Mouse (Mus musculus): ENCODE results near the gene Chmp4b. TPM values are rescaled to one million over a fixed set of nuclear protein-coding genes. Genes with fewer than 3 reads are reported as not detected.

The Chmp4b gene
- polyA plus RNA-seq, 1 experiment from 2014 or later, result 22.5 TPM

DNA sequence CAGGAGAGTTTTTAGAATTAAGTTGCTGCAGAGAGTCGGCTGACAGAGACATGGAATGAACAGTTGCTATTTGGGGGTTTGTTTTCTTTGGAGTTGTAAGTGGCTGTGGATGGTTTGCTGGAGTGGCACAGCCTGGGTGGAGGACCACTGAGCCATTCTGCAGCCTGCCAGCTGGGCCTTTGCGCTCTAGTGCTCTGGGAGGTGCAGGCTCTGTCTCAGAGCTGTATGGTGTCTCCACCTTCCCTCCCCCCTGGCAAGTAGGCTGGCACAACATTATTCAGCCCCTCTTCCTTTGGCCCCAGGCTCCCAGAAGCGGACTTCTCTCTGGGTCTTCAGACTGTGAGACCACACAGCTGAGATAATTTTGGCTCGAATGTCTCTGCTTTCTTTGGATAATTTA is 22.5 kb downstream of the Chmp4b start:
- no peak overlapping the region for H3K4me2 ChIP-seq (ENCODE audit: low read depth, low read length)
- peaks cover 6% of the 10 kb centered on the region; the same call in 1 of the 2 replicates for H3K36me3 ChIP-seq (ENCODE audit: control insufficient read depth, insufficient read depth)
- no peak for ATAC-seq (replicated peaks; ENCODE audit: extremely low read depth, insufficient read depth, low FRiP score)
- H3K9ac ChIP-seq (ENCODE audit: low read length), result no peak overlapping the region
- H3K9me3 ChIP-seq (replicated peaks; ENCODE audit: control insufficient read depth, low read length), result no peaks in the 10 kb centered on the region
- peak overlapping the region; percentile 69 for H3K27ac ChIP-seq (ENCODE audit: low read length)
- no peaks in the 10 kb centered on the region for H3K27me3 ChIP-seq (ENCODE audit: control insufficient read depth, insufficient read depth, low read length)
- WGBS, result 63% methylated on average over 4 of the region's 4 CpGs
- no peak overlapping the region for H3K4me3 ChIP-seq (ENCODE audit: low read length)
- H3K4me1 ChIP-seq (ENCODE audit: control insufficient read depth, insufficient read depth, low read length), result peaks cover 37% of the 10 kb centered on the region

DNA sequence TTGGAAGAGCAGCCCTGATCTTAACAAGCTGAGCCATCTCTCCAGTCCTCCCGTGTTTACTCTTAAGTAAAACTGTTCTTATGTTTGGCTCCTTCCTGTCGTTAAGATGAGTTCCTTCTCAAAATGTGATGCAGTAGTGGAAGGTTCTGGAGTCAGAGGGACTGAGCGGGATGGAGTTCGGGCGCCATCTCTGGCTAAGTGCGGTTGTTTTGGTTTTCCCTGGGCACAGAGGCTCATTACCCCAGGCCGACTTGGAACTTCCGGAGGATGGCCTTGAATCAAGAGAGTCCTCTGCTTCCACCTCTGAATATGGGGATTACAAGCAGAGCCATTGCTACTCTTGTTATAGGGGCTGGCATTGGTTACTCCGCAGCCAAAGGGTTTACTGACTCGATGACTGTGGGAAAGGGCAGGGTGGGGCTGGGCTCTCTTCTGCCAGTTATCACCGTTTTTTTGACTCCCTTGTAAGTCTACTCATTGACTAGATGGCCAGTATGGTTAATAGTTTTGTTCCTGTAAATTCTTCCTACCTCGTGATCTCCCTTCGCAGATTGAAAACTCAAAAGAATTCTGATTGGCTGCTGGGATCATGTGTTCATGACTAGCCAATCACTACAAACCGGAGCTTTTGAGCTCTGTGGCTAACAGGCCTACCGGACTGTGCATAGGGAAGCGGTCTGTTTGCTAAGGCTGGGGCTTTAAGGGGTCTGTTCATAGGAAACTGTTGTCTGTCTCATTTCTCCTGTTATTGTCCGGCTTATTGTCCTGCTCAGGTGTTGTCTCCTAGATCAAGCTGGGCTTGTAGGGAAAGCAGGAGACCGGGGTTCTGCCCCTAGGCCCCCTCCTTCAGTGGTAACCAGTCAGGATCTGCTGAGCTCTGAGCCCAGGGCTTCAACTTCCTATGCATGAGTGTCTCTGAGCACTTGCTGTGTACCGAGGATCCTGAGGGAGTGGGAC is 25.4 kb downstream of the Chmp4b start:
- 51% methylated on average over 19 of the region's 19 CpGs for WGBS
- H3K27me3 ChIP-seq (ENCODE audit: control insufficient read depth, insufficient read depth, low read length), result no peaks in the 10 kb centered on the region
- H3K4me1 ChIP-seq (ENCODE audit: control insufficient read depth, insufficient read depth, low read length), result peaks cover 42% of the 10 kb centered on the region

DNA sequence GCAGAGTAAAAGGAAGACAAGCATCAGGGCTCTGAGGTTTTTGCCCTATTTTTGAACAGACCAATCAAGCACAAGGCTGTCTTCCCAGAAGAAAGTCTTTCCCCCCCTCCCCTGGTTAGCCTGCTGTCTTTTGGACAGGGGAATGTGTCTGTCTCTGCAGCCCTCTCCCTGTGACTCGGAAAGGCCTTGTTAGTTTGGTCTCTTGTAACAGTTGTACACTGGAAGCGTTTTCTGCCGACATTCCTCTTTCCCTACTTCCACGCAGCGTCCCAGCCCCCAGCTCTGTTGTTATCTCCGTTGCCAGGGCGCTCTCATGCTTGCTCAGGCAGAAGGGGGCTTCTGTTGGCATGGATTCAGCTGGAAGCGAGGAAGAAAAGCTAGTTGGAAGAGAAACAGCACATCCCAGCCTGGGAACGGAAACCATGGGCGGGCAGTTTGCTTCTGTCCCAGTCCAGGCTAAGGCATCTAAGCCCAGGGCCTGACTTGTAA is 26.2 kb downstream of the Chmp4b start:
- Histone ChIP-seq H3K4me1 (ENCODE audit: control insufficient read depth, insufficient read depth, low read length) (peaks cover 42% of the 10 kb centered on the region), H3K9me3 (replicated peaks; ENCODE audit: control insufficient read depth, low read length) (no peaks in the 10 kb centered on the region), H3K27ac (ENCODE audit: low read length) (peak overlapping the region; percentile 86), H3K9ac (ENCODE audit: low read length) (peak overlapping the region; percentile 53), H3K4me2 (ENCODE audit: low read depth, low read length) (peak overlapping the region; percentile 63), H3K36me3 (ENCODE audit: control insufficient read depth, insufficient read depth) (peaks cover 5% of the 10 kb centered on the region; the same call in 1 of the 2 replicates), H3K27me3 (ENCODE audit: control insufficient read depth, insufficient read depth, low read length) (no peaks in the 10 kb centered on the region), H3K4me3 (ENCODE audit: low read length) (peak overlapping the region; percentile 12)
- ATAC-seq (replicated peaks; ENCODE audit: extremely low read depth, insufficient read depth, low FRiP score), result peak; percentile 79
- WGBS, result 5% methylated on average over 10 of the region's 10 CpGs

More for the DNA sequence above, 25.4 kb downstream of the Chmp4b start:
- peak overlapping the region; percentile 63 for H3K4me2 ChIP-seq (ENCODE audit: low read depth, low read length)
- peak overlapping the region; percentile 48 for H3K9ac ChIP-seq (ENCODE audit: low read length)
- peaks cover 8% of the 10 kb centered on the region; the same call in 1 of the 2 replicates for H3K36me3 ChIP-seq (ENCODE audit: control insufficient read depth, insufficient read depth)
- peak; percentile 52 for ATAC-seq (replicated peaks; ENCODE audit: extremely low read depth, insufficient read depth, low FRiP score)
- H3K4me3 ChIP-seq (ENCODE audit: low read length), result peak overlapping the region; percentile 12
- H3K9me3 ChIP-seq (replicated peaks; ENCODE audit: control insufficient read depth, low read length), result no peaks in the 10 kb centered on the region
- peak overlapping the region; percentile 86 for H3K27ac ChIP-seq (ENCODE audit: low read length)

DNA sequence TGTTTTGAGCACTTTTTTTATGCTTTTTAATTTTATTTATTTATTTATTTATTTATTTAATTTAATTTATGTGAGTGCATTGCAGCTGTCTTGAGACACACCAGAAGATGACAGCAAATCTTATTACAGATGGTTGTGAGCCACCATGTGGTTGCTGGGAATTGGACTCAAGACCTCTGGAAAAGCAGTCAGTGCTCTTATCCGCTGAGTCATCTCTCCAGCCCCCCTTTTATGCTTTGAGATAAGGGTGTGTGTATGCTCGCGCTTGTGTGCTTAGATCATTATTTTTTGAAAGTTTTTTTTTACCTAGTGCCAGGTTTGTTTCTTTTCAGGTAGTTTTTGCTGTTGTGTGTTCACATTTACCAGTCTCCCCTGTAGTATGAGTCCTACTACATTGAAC is 27.5 kb downstream of the Chmp4b start:
- Histone ChIP-seq H3K4me3 (ENCODE audit: low read length) (no peak overlapping the region), H3K4me1 (ENCODE audit: control insufficient read depth, insufficient read depth, low read length) (peaks cover 35% of the 10 kb centered on the region), H3K36me3 (ENCODE audit: control insufficient read depth, insufficient read depth) (0 out of 2 replicates have a peak, but pooled peaks cover 2% of the 10 kb centered on the region), H3K9ac (ENCODE audit: low read length) (no peak overlapping the region), H3K9me3 (replicated peaks; ENCODE audit: control insufficient read depth, low read length) (no peaks in the 10 kb centered on the region), H3K4me2 (ENCODE audit: low read depth, low read length) (no peak overlapping the region), H3K27me3 (ENCODE audit: control insufficient read depth, insufficient read depth, low read length) (no peaks in the 10 kb centered on the region), H3K27ac (ENCODE audit: low read length) (no peak overlapping the region)
- WGBS, result 64% methylated on average over 3 of the region's 3 CpGs
- no peak for ATAC-seq (replicated peaks; ENCODE audit: extremely low read depth, insufficient read depth, low FRiP score)

- H3K4me1 ChIP-seq (ENCODE audit: control insufficient read depth, insufficient read depth, low read length), result peaks cover 28% of the 10 kb centered on the region
- ATAC-seq (replicated peaks; ENCODE audit: extremely low read depth, insufficient read depth, low FRiP score), result no peak
- no peak overlapping the region for H3K4me3 ChIP-seq (ENCODE audit: low read length)
- no peak overlapping the region for H3K9ac ChIP-seq (ENCODE audit: low read length)
- H3K27ac ChIP-seq (ENCODE audit: low read length), result no peak overlapping the region
- H3K4me2 ChIP-seq (ENCODE audit: low read depth, low read length), result no peak overlapping the region
- 67% methylated on average over 2 of the region's 2 CpGs for WGBS
- H3K27me3 ChIP-seq (ENCODE audit: control insufficient read depth, insufficient read depth, low read length), result no peaks in the 10 kb centered on the region
- 0 out of 2 replicates have a peak, but pooled peaks cover 2% of the 10 kb centered on the region for H3K36me3 ChIP-seq (ENCODE audit: control insufficient read depth, insufficient read depth)
- no peaks in the 10 kb centered on the region for H3K9me3 ChIP-seq (replicated peaks; ENCODE audit: control insufficient read depth, low read length)
Observed at GRCm38 (mm10) chr2:154680337-154680736, 28.8 kb downstream of the Chmp4b start.

DNA sequence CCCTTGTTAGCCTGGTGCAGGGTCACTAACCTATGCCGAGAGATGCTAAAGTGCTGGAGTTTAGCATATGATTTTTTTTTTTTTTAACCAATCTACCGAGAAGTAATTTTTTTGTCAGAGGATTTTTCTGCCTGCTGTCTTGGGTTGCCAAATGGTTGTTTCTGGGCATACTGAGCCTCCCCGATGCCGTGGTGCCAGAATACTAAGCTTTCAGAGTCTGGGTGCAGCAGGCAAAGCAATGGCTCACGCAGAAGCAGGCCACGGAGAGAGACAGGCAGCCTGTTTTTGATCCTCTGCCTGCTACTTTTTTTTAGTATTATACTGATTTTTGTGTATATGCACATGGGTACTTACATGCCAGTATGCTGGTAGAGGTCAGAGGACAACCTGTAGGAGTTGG is 29.4 kb downstream of the Chmp4b start:
- Histone ChIP-seq H3K9ac (ENCODE audit: low read length) (no peak overlapping the region), H3K4me1 (ENCODE audit: control insufficient read depth, insufficient read depth, low read length) (peaks cover 24% of the 10 kb centered on the region), H3K4me3 (ENCODE audit: low read length) (no peak overlapping the region), H3K4me2 (ENCODE audit: low read depth, low read length) (no peak overlapping the region), H3K27me3 (ENCODE audit: control insufficient read depth, insufficient read depth, low read length) (no peaks in the 10 kb centered on the region), H3K27ac (ENCODE audit: low read length) (no peak overlapping the region), H3K36me3 (ENCODE audit: control insufficient read depth, insufficient read depth) (0 out of 2 replicates have a peak, but pooled peaks cover 2% of the 10 kb centered on the region), H3K9me3 (replicated peaks; ENCODE audit: control insufficient read depth, low read length) (no peaks in the 10 kb centered on the region)
- no peak for ATAC-seq (replicated peaks; ENCODE audit: extremely low read depth, insufficient read depth, low FRiP score)
- WGBS, result 93% methylated on average over 6 of the region's 6 CpGs

DNA sequence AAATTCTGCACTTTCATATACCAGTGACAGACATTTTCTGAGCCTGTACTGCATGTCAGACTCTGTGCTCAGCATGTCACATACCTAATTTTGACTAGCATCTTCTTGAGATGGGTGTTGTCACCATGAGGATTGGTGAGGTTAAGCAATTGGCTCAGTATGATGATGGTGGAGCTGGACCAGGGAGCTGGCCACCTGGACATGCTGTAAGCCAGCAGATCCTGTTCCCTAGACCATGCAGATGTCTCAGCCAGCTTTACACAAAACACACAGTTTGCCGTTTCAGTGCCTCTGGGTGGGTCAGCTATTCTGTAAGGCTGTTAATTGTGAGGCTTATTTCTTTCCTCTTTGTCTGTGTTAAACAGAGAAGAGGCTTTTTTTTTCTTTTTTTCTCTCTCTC is 31.2 kb downstream of the Chmp4b start:
- no peak for ATAC-seq (replicated peaks; ENCODE audit: extremely low read depth, insufficient read depth, low FRiP score)
- Histone ChIP-seq H3K4me3 (ENCODE audit: low read length) (no peak overlapping the region), H3K27ac (ENCODE audit: low read length) (no peak overlapping the region), H3K36me3 (ENCODE audit: control insufficient read depth, insufficient read depth) (0 out of 2 replicates have a peak, but pooled peaks cover 2% of the 10 kb centered on the region), H3K27me3 (ENCODE audit: control insufficient read depth, insufficient read depth, low read length) (no peaks in the 10 kb centered on the region), H3K9ac (ENCODE audit: low read length) (no peak overlapping the region), H3K4me2 (ENCODE audit: low read depth, low read length) (no peak overlapping the region), H3K9me3 (replicated peaks; ENCODE audit: control insufficient read depth, low read length) (no peaks in the 10 kb centered on the region), H3K4me1 (ENCODE audit: control insufficient read depth, insufficient read depth, low read length) (peaks cover 17% of the 10 kb centered on the region)
- 59% methylated on average over 1 of the region's 1 CpGs for WGBS

DNA sequence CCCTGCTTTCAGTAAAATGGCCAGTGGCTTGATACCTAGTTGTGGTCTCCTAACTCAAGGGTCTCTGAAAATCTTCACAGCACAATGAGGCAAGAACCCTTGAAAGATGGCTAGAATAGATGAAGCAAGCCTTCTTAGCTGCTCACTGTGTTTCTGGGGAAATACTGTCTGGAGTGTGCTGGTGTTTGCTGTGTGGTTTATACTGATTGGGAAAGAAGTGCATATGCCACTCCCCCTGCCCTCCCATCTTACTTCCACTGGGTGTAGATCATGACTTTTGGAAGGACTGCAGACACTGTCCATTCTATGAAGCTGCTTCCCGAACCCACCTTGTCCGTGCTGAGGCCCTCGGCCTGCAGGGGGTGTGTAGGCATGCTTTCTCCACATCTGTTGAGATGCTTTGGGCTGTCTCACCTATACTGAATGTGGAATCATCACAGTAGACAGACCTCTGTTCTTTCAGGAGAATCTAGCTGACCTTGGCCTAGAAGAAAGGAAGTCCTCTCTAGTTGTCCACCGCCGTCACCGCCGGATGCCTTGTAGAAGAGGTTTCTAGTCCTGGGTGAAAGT is 33.5 kb downstream of the Chmp4b start:
- Histone ChIP-seq H3K36me3 (ENCODE audit: control insufficient read depth, insufficient read depth) (peaks cover 5% of the 10 kb centered on the region; the same call in 1 of the 2 replicates), H3K4me2 (ENCODE audit: low read depth, low read length) (no peak overlapping the region), H3K9me3 (replicated peaks; ENCODE audit: control insufficient read depth, low read length) (no peaks in the 10 kb centered on the region), H3K4me3 (ENCODE audit: low read length) (no peak overlapping the region), H3K9ac (ENCODE audit: low read length) (no peak overlapping the region), H3K4me1 (ENCODE audit: control insufficient read depth, insufficient read depth, low read length) (peaks cover 8% of the 10 kb centered on the region; the same call in 1 of the 2 replicates), H3K27ac (ENCODE audit: low read length) (no peak overlapping the region), H3K27me3 (ENCODE audit: control insufficient read depth, insufficient read depth, low read length) (no peaks in the 10 kb centered on the region)
- 87% methylated on average over 7 of the region's 7 CpGs for WGBS
- no peak for ATAC-seq (replicated peaks; ENCODE audit: extremely low read depth, insufficient read depth, low FRiP score)

DNA sequence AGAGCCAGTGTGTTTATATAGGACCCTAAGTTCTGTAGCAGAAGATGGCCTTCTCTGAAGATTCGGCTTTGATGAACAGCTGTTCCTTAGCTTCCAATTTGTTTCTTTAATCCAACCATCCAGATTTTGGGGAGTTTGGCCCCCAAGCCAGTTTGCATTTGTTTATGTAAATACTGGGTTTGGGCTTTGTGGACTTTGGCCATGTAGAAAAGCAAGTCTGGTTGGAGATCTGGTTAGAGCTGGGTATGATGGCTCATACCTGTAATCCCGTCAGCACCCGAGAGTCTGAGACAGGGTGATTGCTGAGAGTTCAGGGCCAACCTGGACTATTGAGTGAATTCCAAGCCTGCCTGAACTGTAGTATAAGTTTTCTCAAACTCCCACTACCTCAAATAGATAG is 34.3 kb downstream of the Chmp4b start:
- ATAC-seq (replicated peaks; ENCODE audit: extremely low read depth, insufficient read depth, low FRiP score), result no peak
- Histone ChIP-seq H3K4me3 (ENCODE audit: low read length) (no peak overlapping the region), H3K27me3 (ENCODE audit: control insufficient read depth, insufficient read depth, low read length) (no peaks in the 10 kb centered on the region), H3K4me1 (ENCODE audit: control insufficient read depth, insufficient read depth, low read length) (peaks cover 6% of the 10 kb centered on the region; the same call in 1 of the 2 replicates), H3K27ac (ENCODE audit: low read length) (no peak overlapping the region), H3K9me3 (replicated peaks; ENCODE audit: control insufficient read depth, low read length) (no peaks in the 10 kb centered on the region), H3K9ac (ENCODE audit: low read length) (no peak overlapping the region), H3K36me3 (ENCODE audit: control insufficient read depth, insufficient read depth) (peaks cover 8% of the 10 kb centered on the region; the same call in 1 of the 2 replicates), H3K4me2 (ENCODE audit: low read depth, low read length) (no peak overlapping the region)
- WGBS, result 90% methylated on average over 3 of the region's 3 CpGs
